Mouse (Mus musculus) C2C12 (cell line): Measurements from ENCODE around the gene Zdhhc9. TPM values are rescaled to one million over a fixed set of nuclear protein-coding genes. Genes with fewer than 3 reads are reported as not detected.

Experiments used
- H3K27me3 ChIP-seq: one replicate; pipeline ENCODE4 v1.6.1; 2011; ENCODE audit not compliant: control insufficient read depth, insufficient read depth, insufficient read length
- H3K36me3 ChIP-seq: one replicate; pipeline ENCODE4 v1.6.1; 2011; ENCODE audit not compliant: control insufficient read depth, insufficient read depth
- H3K4me3 ChIP-seq: one replicate; pipeline ENCODE4 v1.5.1; 2011; ENCODE audit warnings: mild to moderate bottlenecking, control low read depth; ENCODE audit not compliant: poor library complexity, insufficient read depth, severe bottlenecking
- H3K79me2 ChIP-seq: one replicate; pipeline ENCODE4 v1.6.1; 2011; ENCODE audit not compliant: control insufficient read depth, insufficient read depth
- H3K79me3 ChIP-seq: one replicate; pipeline ENCODE4 v1.6.1; 2011; ENCODE audit warnings: low read depth, control low read depth
- H3ac ChIP-seq: one replicate; pipeline ENCODE3; 2011; ENCODE audit warnings: low read depth; ENCODE audit not compliant: control insufficient read depth, insufficient read length
- CEBPB ChIP-seq: IDR thresholded peaks from one replicate; pipeline ENCODE4 v1.6.1; 2011; ENCODE audit warnings: low read depth, mild to moderate bottlenecking, control low read depth, moderate library complexity
- CTCF ChIP-seq: IDR thresholded peaks from one replicate; pipeline ENCODE4 v1.5.1; 2011; ENCODE audit not compliant: control insufficient read depth, insufficient read depth, insufficient read length
- FOSL1 ChIP-seq: IDR thresholded peaks from one replicate; pipeline ENCODE4 v1.8.0; 2011; ENCODE audit warnings: mild to moderate bottlenecking, low read length; ENCODE audit not compliant: poor library complexity, insufficient read depth, severe bottlenecking
- MAX ChIP-seq: IDR thresholded peaks from one replicate; pipeline ENCODE4 v1.6.1; 2011; ENCODE audit warnings: mild to moderate bottlenecking, control low read depth
- MYOD1 ChIP-seq: IDR thresholded peaks from one replicate; pipeline ENCODE4 v1.6.1; 2011; ENCODE audit warnings: low read depth; ENCODE audit not compliant: control insufficient read depth, insufficient read length
- MYOG ChIP-seq: IDR thresholded peaks from one replicate; pipeline ENCODE4 v1.6.1; 2011; ENCODE audit not compliant: control insufficient read depth, insufficient read length; ENCODE audit errors: extremely low read depth
- USF1 ChIP-seq: IDR thresholded peaks from one replicate; pipeline ENCODE4 v1.6.1; 2011; ENCODE audit warnings: low read depth, mild to moderate bottlenecking, control low read depth, moderate library complexity
- polyA plus RNA-seq: library from polyadenylated mRNA; unstranded; fragments of >200 nt; fragmentation: generic; extraction: Trizol; gene quantifications from one replicate; pipeline ENCODE4 v1.2.1, GENCODE M21; 2012; ENCODE audit warnings: missing spikeins

Gene Zdhhc9
- polyA plus RNA-seq, 1 experiment = 5.9 TPM

DNA sequence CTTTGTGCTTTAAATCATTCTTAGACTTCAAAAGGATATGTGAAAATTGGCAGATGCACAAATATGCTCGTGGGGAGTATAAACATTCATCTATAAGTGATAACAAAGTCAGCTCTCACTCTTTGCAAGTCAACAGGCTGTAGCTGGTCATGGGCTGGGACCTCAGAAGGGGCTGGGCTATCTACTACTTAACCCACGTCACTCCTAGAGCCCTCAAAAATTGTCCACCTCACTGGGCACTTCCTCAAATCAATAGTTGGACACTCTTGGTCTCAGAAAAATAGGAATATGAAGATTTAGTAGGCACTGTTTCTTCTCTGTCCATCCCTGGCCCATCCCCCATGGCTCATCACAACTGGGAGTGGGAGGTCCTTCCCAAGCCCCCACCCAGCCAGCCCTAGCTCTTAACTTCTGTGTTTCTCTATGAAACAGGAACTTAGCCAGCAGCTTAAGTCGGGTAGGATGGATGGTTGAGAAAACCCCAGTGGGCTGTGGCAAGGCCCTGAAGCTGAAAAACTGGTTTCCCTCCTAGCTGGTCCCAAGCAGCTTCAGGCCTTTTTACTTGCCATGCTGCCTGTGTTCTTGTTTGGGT is 68.3 kb downstream of the Zdhhc9 start:
- Histone ChIP-seq H3K36me3 (no peaks in the 10 kb centered on the region), H3K27me3 (no peaks in the 10 kb centered on the region), H3ac (no peak overlapping the region), H3K79me2 (no peaks in the 10 kb centered on the region), H3K79me3 (no peaks in the 10 kb centered on the region), H3K4me3 (no peak overlapping the region)
- TF ChIP-seq USF1 = no peak
- no peak for TF ChIP-seq MAX
- no peak for TF ChIP-seq FOSL1
- TF ChIP-seq CEBPB = no peak
- no peak for TF ChIP-seq CTCF

- no peaks in the 10 kb centered on the region for H3K79me2 ChIP-seq
- H3K27me3 ChIP-seq = no peaks in the 10 kb centered on the region
- no peaks in the 10 kb centered on the region for H3K79me3 ChIP-seq
- no peak for TF ChIP-seq MYOD1
- H3K36me3 ChIP-seq = no peaks in the 10 kb centered on the region
- H3K4me3 ChIP-seq = no peak overlapping the region
- H3ac ChIP-seq = no peak overlapping the region
Observed at GRCm38 (mm10) chrX:48139368-48140285, 69.1 kb downstream of the Zdhhc9 start.

DNA sequence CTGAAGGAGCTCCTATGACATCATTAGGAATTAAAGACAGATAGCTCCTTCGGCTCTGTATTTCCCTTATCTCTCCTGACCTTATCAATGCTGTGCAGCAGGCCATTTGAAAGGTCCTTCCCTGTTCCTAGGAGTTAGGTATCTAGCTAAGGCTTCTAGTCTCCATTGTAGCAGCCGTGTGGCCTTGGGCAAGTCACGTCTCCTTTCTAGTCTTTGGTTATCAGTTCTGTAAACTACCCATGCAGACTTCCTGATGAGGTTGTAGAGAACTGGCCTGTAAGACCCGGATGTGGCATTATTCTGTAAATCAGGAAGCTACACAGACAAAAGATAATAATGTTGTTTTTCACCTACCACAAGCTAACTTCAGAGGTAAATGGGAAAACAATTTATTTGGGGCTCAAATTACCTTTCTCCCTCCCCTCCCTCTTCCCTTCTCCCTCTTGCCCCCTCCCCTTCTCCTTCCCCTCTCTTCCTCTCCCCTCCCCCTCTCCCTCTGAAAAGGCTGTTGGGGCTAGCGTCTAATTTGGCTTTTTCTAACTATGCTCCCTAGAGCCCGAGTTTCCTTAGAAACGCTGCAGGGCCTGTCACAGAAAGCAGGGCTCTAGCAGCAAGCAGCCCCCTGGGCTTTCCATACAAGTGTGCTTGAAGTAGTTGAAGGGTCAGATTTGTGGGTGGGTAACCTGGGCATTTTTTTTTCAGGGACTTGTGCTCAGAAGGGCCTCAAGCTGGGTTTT is 70.0 kb downstream of the Zdhhc9 start:
- no peak overlapping the region for H3K4me3 ChIP-seq
- H3K36me3 ChIP-seq = no peaks in the 10 kb centered on the region
- no peaks in the 10 kb centered on the region for H3K79me3 ChIP-seq
- H3K27me3 ChIP-seq = no peaks in the 10 kb centered on the region
- no peak overlapping the region for H3ac ChIP-seq
- TF ChIP-seq USF1 = no peak
- TF ChIP-seq CTCF = no peak
- TF ChIP-seq MYOD1 = no peak
- TF ChIP-seq CEBPB = no peak
- no peak for TF ChIP-seq FOSL1
- TF ChIP-seq MYOG = no peak
- TF ChIP-seq MAX = no peak
- H3K79me2 ChIP-seq = no peaks in the 10 kb centered on the region

GRCm38 (mm10) chrX:48138011-48138410 is 70.7 kb downstream of the Zdhhc9 start:
- no peak overlapping the region for H3ac ChIP-seq
- H3K27me3 ChIP-seq = no peaks in the 10 kb centered on the region
- no peaks in the 10 kb centered on the region for H3K79me3 ChIP-seq
- no peaks in the 10 kb centered on the region for H3K79me2 ChIP-seq
- no peak overlapping the region for H3K4me3 ChIP-seq
- TF ChIP-seq MYOD1 (no peak), CTCF (no peak), FOSL1 (no peak), MYOG (no peak), USF1 (no peak), MAX (no peak), CEBPB (no peak)
- no peaks in the 10 kb centered on the region for H3K36me3 ChIP-seq

GRCm38 (mm10) chrX:48136935-48137334 is 71.7 kb downstream of the Zdhhc9 start:
- no peak for TF ChIP-seq MYOG
- no peak for TF ChIP-seq CEBPB
- no peak for TF ChIP-seq FOSL1
- TF ChIP-seq MAX = no peak
- no peak for TF ChIP-seq CTCF
- no peak for TF ChIP-seq MYOD1
- no peak for TF ChIP-seq USF1

More at GRCm38 (mm10) chrX:48136935-48137334, 71.7 kb downstream of the Zdhhc9 start:
- Histone ChIP-seq H3K4me3 (no peak overlapping the region), H3ac (no peak overlapping the region), H3K79me3 (no peaks in the 10 kb centered on the region), H3K27me3 (no peaks in the 10 kb centered on the region), H3K79me2 (no peaks in the 10 kb centered on the region), H3K36me3 (no peaks in the 10 kb centered on the region)
